Mouse (Mus musculus): ENCODE measurements around the gene Kpna1. TPM values are rescaled to one million over a fixed set of nuclear protein-coding genes. Genes with fewer than 3 reads are reported as not detected.
"Not testable (repeated sequence)": the region's sequence is repeated elsewhere in the genome, so short reads cannot be mapped to it uniquely, and the experiment has no call there.

Kpna1 gene
- polyA plus RNA-seq, 1 experiment = 46.6 TPM

- Histone ChIP-seq H3K27ac (ENCODE audit: insufficient read depth, low read length) (no peak overlapping the region), H3K4me3 (replicated peaks; ENCODE audit: insufficient read depth, low read depth, low read length) (no peak overlapping the region), H3K27me3 (ENCODE audit: control insufficient read depth, insufficient read depth, low read length) (no peaks in the 10 kb centered on the region), H3K4me1 (ENCODE audit: control insufficient read depth, insufficient read depth, low read length) (peaks cover 5% of the 10 kb centered on the region; the same call in 1 of the 2 replicates)
- WGBS = 25% methylated on average over 3 of the region's 3 CpGs
- TF ChIP-seq CTCF (IDR thresholded peaks at IDR 0.05; ENCODE audit: borderline replicate concordance, insufficient read depth, low read depth, low read length) (no peak), POLR2A (IDR thresholded peaks at IDR 0.05; ENCODE audit: borderline replicate concordance, insufficient read depth, low read length) (no peak)
- no peak for DNase-seq
Measured at GRCm38 (mm10) chr16:35993316-35993715, 14.8 kb downstream of the Kpna1 start.

GRCm38 (mm10) chr16:35998852-35999251, 20.3 kb downstream of the Kpna1 start:
- not testable (repeated sequence) for H3K27me3 ChIP-seq (ENCODE audit: control insufficient read depth, insufficient read depth, low read length); H3K4me1 ChIP-seq (ENCODE audit: control insufficient read depth, insufficient read depth, low read length); DNase-seq; H3K27ac ChIP-seq (ENCODE audit: insufficient read depth, low read length); H3K4me3 ChIP-seq (replicated peaks; ENCODE audit: insufficient read depth, low read depth, low read length)
- 94% methylated on average over 4 of the region's 4 CpGs for WGBS

GRCm38 (mm10) chr16:36008396-36008795, 29.8 kb downstream of the Kpna1 start:
- Histone ChIP-seq H3K4me1 (ENCODE audit: control insufficient read depth, insufficient read depth, low read length) (no peaks in the 10 kb centered on the region), H3K4me3 (replicated peaks; ENCODE audit: insufficient read depth, low read depth, low read length) (no peak overlapping the region), H3K27me3 (ENCODE audit: control insufficient read depth, insufficient read depth, low read length) (no peaks in the 10 kb centered on the region), H3K27ac (ENCODE audit: insufficient read depth, low read length) (no peak overlapping the region)
- 94% methylated on average over 3 of the region's 3 CpGs for WGBS
- TF ChIP-seq CTCF (IDR thresholded peaks at IDR 0.05; ENCODE audit: borderline replicate concordance, insufficient read depth, low read depth, low read length) = no peak
- TF ChIP-seq POLR2A (IDR thresholded peaks at IDR 0.05; ENCODE audit: borderline replicate concordance, insufficient read depth, low read length) = no peak
- DNase-seq = no peak

GRCm38 (mm10) chr16:36016335-36016734, 37.8 kb downstream of the Kpna1 start:
- no peaks in the 10 kb centered on the region for H3K4me1 ChIP-seq (ENCODE audit: control insufficient read depth, insufficient read depth, low read length)
- WGBS = 91% methylated on average over 1 of the region's 1 CpGs
- no peak overlapping the region for H3K4me3 ChIP-seq (replicated peaks; ENCODE audit: insufficient read depth, low read depth, low read length)
- TF ChIP-seq POLR2A (IDR thresholded peaks at IDR 0.05; ENCODE audit: borderline replicate concordance, insufficient read depth, low read length) (no peak), CTCF (IDR thresholded peaks at IDR 0.05; ENCODE audit: borderline replicate concordance, insufficient read depth, low read depth, low read length) (no peak)
- no peak overlapping the region for H3K27ac ChIP-seq (ENCODE audit: insufficient read depth, low read length)
- no peaks in the 10 kb centered on the region for H3K27me3 ChIP-seq (ENCODE audit: control insufficient read depth, insufficient read depth, low read length)
- DNase-seq = no peak

- not testable (repeated sequence) for H3K4me1 ChIP-seq (ENCODE audit: control insufficient read depth, insufficient read depth, low read length); H3K27ac ChIP-seq (ENCODE audit: insufficient read depth, low read length); H3K4me3 ChIP-seq (replicated peaks; ENCODE audit: insufficient read depth, low read depth, low read length); DNase-seq; H3K27me3 ChIP-seq (ENCODE audit: control insufficient read depth, insufficient read depth, low read length)
- WGBS = 94% methylated on average over 2 of the region's 2 CpGs
Measured at GRCm38 (mm10) chr16:36028120-36028519, 49.6 kb downstream of the Kpna1 start.

GRCm38 (mm10) chr16:36040640-36041624, 62.4 kb downstream of the Kpna1 start, which contains the start of gene Wdr5b:
Wdr5b (plus strand) TSS chr16:36041190.
- peak; percentile 91; the same call in 1 of the 2 replicates for TF ChIP-seq POLR2A (IDR thresholded peaks at IDR 0.05; ENCODE audit: borderline replicate concordance, insufficient read depth, low read length)
- no peak for TF ChIP-seq CTCF (IDR thresholded peaks at IDR 0.05; ENCODE audit: borderline replicate concordance, insufficient read depth, low read depth, low read length)
- Histone ChIP-seq H3K27me3 (ENCODE audit: control insufficient read depth, insufficient read depth, low read length) (no peaks in the 10 kb centered on the region), H3K4me1 (ENCODE audit: control insufficient read depth, insufficient read depth, low read length) (0 out of 2 replicates have a peak, but pooled peaks cover 3% of the 10 kb centered on the region), H3K27ac (ENCODE audit: insufficient read depth, low read length) (peak within 1 kb of the TSS; percentile 67), H3K4me3 (replicated peaks; ENCODE audit: insufficient read depth, low read depth, low read length) (peak within 1 kb of the TSS; percentile 65)
- WGBS = under 1% methylated on average over 39 of the region's 39 CpGs
- DNase-seq = peak; percentile 92 to 98

- Histone ChIP-seq H3K4me3 (replicated peaks; ENCODE audit: insufficient read depth, low read depth, low read length) (peak overlapping the region; percentile 63), H3K27ac (ENCODE audit: insufficient read depth, low read length) (peak overlapping the region; percentile 28; the same call in 1 of the 2 replicates), H3K27me3 (ENCODE audit: control insufficient read depth, insufficient read depth, low read length) (no peaks in the 10 kb centered on the region), H3K4me1 (ENCODE audit: control insufficient read depth, insufficient read depth, low read length) (0 out of 2 replicates have a peak, but pooled peaks cover 3% of the 10 kb centered on the region)
- WGBS = 22% methylated on average over 11 of the region's 11 CpGs
- DNase-seq = no peak
- TF ChIP-seq POLR2A (IDR thresholded peaks at IDR 0.05; ENCODE audit: borderline replicate concordance, insufficient read depth, low read length) (no peak), CTCF (IDR thresholded peaks at IDR 0.05; ENCODE audit: borderline replicate concordance, insufficient read depth, low read depth, low read length) (no peak)
Measured at GRCm38 (mm10) chr16:36041625-36042020, 63.1 kb downstream of the Kpna1 start.

GRCm38 (mm10) chr16:36043073-36043472, 64.5 kb downstream of the Kpna1 start:
- Histone ChIP-seq H3K4me1 (ENCODE audit: control insufficient read depth, insufficient read depth, low read length) (0 out of 2 replicates have a peak, but pooled peaks cover 3% of the 10 kb centered on the region), H3K27me3 (ENCODE audit: control insufficient read depth, insufficient read depth, low read length) (no peaks in the 10 kb centered on the region), H3K27ac (ENCODE audit: insufficient read depth, low read length) (no peak overlapping the region), H3K4me3 (replicated peaks; ENCODE audit: insufficient read depth, low read depth, low read length) (no peak overlapping the region)
- TF ChIP-seq CTCF (IDR thresholded peaks at IDR 0.05; ENCODE audit: borderline replicate concordance, insufficient read depth, low read depth, low read length) (no peak), POLR2A (IDR thresholded peaks at IDR 0.05; ENCODE audit: borderline replicate concordance, insufficient read depth, low read length) (no peak)
- WGBS = 76% methylated on average over 10 of the region's 10 CpGs
- DNase-seq = no peak

Measured in cerebellum, adult 2 months (tissue).